Mouse (Mus musculus) lung, postnatal 0 days (tissue): ENCODE results near the gene Trdmt1.

Experiments used
- CTCF ChIP-seq: IDR thresholded peaks from 2 replicates; pipeline ENCODE4 v1.5.1; 2016; ENCODE audit warnings: antibody characterized with exemption, mild to moderate bottlenecking
- EP300 ChIP-seq: IDR thresholded peaks from 2 replicates; pipeline ENCODE4 v1.6.1; 2016; ENCODE audit warnings: antibody characterized with exemption, mild to moderate bottlenecking, control low read depth

GRCm38 (mm10) chr2:13559303-13559702 lies 14.8 kb upstream of the Trdmt1 start:
- TF ChIP-seq CTCF (no peak), EP300 (no peak)
